Mouse (Mus musculus) kidney, postnatal 14 days (tissue): ENCODE measurements around the gene Ern1.

Experiments
- DNase-seq: peaks from one replicate; pipeline ENCODE4 v3.0.0; 2022; ENCODE audit warnings: mixed read lengths

Ern1 gene

DNA sequence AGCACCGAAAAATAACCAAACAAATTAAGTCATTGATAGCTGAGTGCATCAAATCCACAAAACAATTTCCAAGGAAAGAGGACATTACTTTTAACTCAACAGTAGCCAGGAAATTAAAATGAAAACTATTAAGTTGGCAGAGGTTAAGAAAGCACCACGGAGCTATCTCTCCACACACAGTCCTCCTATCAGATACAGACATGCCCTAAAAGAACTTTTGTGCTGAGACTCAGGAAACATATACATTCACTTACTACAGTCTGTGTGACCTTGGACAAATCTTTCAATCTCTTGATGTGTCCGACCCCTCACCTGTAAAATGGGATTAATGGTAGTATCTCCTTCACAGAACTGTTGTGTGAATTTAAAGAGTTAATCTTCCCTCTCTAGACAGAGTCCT, 101.2 kb downstream of the Ern1 start:
- no peak for DNase-seq

DNA sequence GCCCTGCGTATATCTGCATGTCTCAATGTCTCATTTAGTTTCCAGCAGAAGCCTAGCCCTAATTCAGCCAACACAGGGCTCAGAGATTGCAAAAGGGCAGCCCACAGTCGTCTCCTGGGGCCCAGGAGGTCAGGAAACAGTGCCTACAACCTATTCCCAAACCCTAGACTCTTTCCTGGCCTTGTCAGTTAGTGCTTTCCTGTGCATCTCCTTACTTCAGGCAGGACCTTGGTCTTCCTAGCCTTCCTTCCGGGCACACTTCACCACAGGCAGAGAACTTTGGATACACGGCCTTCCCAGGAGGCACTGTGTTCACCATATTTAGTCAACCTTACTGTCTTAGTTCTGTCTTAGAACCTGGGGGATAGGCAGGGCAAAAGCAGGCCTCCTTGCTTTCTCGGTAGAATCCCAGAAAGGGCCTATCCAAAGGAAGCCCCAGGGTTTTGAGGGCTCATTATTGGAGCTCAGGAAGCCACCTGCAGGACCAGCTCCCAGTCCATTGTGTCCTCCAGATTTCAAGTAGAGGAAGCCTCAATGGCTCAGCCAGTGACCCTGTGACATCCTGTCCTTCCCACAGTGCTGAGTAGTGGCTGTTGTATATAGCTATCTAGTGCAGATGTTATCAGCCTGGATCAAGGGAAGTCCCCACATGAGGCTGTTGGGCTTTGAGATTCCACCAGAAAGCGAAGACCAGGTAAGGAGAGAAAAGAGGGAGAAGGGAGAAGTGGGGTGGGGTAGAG, 104.4 kb downstream of the Ern1 start:
- no peak for DNase-seq

- peak; percentile 60 for DNase-seq
Measured at GRCm38 (mm10) chr11:106382424-106382823, 105.2 kb downstream of the Ern1 start.

GRCm38 (mm10) chr11:106381883-106382282, 105.8 kb downstream of the Ern1 start:
- DNase-seq = peak; percentile 49

GRCm38 (mm10) chr11:106381011-106381410, 106.6 kb downstream of the Ern1 start:
- no peak for DNase-seq

GRCm38 (mm10) chr11:106374979-106375378, 112.7 kb downstream of the Ern1 start:
- no peak for DNase-seq

DNA sequence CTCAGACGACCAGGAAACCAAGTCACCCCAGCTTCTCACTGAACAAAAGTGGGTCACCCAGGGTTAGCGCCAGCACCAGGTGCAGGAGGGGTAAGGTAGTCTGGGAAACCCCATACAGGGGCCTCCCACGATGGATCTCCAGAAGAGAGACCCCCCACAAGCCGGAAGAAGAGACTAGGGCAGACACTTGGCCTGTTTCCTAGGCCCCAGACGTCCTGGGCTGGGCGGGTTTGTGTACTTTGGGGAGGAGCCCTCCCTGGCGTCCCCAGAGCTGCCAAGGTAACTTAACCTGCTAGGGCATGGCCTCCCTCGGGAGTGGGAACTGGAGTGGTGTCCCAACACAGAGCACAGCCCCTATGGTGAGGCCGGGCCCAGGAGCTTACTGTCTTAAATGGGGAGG, 113.1 kb downstream of the Ern1 start:
- DNase-seq = no peak

DNA sequence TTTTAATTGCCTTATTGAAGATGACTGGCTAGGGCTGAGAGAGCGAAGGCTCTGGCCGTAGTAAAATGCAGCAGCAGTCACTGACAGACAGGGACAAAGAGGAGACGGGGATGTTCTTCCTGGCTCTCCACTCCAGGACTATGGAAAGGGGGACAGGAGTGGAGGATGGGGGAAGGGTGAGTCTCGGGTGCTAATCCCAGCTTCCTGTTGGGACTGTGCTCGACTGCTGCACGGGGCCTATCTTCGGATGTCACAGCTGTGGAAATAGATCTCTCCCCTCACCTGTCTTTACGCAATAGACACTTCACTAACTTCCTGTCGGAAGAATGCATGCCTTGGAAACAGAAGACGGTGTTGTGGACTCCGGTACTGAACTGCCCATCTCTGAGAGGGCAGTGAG, 113.7 kb downstream of the Ern1 start:
- no peak for DNase-seq

GRCm38 (mm10) chr11:106366316-106366715, 121.3 kb downstream of the Ern1 start:
- DNase-seq = peak; percentile 76

DNA sequence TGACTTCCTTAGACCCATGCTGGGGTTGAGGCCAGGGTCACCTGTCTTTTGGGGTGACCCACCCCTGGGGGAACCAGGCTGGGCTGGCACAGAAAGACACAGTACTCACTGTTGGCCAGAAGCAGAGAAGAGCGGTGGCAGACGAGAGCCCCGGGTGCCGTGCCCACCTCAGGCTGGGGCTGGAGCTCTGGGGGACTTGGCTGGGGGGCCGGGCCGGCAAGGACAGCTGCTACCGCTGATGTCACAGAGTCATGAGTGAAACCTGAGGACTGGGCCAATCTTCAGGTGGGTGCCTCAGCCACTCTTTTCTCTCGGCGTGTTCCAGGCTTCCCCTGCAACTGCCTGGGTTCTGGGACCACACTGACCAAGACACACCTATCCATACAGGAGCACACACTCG, 122.3 kb downstream of the Ern1 start, which contains the start of gene Prr29:
Prr29 (plus strand) TSS at position 107 of the 400 bp plus-strand sequence.
- no peak for DNase-seq

DNA sequence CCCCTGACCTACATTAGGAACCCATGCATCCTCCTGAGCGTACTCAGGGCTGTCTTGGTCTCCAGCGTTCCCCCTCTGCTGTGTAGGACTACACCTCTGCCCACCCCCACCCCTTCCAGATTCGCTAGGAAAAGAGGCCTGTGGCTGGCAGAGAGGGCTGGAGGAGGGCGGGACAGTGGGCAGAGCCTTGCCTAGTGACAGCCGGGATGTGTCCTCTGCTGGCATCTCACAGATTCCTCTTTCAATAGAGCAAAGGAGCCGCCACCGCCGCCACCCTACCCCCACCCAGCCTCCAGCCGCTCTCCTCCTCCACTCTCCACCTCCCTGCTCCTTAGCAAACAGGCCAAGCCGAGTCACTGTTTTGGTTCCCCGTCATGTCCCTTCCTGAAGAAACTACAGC, 122.9 kb downstream of the Ern1 start:
- no peak for DNase-seq

DNA sequence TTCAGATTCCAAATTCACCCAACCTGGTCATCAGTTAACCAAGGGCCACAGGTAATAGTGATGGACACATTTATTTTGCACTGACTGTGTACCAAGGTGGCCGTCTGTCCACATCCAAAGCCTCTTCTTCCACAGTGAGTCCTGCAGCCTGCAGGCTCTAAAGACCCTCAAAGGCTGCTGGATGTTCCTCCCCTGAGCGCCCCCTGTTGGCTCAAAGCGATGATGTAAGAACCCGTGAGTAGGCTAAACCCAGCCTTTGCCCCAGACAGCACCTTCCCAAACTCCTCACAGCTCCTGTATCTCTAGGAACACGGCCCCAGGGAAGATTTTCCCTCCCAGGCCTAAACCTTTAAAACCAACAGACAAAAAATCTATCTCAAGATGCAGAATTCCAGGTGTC, 128.3 kb downstream of the Ern1 start:
- DNase-seq = no peak

GRCm38 (mm10) chr11:106355382-106356128, 132.1 kb downstream of the Ern1 start:
- no peak for DNase-seq

DNA sequence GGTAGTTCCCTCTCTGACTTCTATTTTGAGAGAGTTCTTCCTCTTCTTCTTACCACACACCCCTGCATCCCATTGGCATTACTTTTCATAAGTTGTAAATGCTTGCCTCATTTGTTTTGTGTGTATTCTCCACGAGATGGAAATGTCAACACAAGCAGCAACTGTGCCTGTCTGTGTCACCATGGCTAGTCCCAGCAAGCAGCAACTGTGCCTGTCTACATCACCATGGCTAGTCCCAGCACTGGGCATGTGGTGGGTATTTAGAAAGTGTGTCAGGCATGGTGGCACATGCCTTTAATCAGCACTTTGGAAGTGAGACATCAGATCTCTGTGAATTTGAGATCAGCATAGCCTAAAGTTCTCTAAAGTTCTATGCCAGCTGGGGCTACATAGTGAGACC, 133.5 kb downstream of the Ern1 start:
- no peak for DNase-seq

GRCm38 (mm10) chr11:106353188-106353587, 134.5 kb downstream of the Ern1 start, which contains the start of gene Scn4a:
Gene Scn4a, minus strand, starts transcription at chr11:106353288.
- DNase-seq = no peak

DNA sequence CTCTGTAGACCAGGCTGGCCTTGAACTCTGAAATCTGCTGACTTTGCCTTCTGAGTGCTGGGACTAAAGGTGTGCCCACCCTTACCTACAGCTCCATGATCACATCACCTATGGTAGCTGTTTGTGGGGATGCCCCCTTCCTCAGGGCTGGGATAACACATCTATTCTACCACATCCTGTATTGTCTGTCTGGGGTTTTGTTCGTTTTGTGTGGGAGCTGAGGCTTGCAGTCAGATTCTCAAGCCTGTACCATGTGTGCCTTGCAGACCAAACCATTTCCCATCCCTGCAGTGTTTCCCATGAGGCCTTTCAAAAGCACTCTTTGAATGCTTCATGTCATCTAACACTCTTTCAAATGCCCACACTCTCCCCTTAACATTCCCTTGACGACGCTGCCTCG, 135.7 kb downstream of the Ern1 start:
- DNase-seq = no peak

DNA sequence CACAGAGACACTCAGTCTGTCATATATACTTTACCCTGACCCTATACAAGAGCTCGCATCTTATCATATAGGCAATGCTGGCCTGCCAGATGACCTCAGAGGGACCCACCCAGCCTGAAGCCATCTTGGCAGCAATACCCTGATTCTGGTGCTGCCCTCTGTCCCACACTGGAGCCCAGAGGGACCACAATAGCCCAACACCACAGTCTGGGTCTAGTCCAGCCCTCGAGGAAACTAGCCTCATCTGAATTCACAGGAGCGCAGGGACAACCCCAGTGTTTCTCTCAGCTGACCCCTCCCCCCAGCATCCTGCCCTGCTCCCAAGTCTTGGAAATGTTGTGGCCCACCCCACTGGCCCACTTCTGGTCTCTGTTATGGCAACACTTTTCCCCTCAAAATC, 136.4 kb downstream of the Ern1 start:
- DNase-seq = no peak

GRCm38 (mm10) chr11:106350853-106351252, 136.8 kb downstream of the Ern1 start:
- no peak for DNase-seq

- DNase-seq = no peak
Measured at GRCm38 (mm10) chr11:106349772-106350171, 137.9 kb downstream of the Ern1 start.

DNA sequence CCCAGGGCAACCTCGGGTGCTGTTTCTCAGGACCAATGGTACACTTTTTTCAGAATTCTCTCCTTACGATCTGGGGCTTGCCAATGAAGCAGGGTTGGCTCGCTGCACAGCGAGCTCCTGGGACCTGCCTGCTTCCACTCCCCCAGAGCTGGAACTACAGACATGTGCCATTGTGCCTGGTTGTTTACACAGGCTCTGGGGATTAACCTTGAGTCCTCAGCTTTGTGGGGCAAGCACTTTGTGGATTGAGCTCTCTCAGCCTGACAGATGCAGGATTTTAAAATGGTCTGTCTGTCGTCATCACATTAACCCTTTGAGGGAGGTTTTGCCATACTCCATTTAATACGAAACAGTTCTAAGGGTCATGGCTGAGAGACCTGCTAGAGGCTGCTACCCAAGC, 142.7 kb downstream of the Ern1 start:
- DNase-seq = no peak
